Mouse (Mus musculus) heart, postnatal 25 days (tissue): Measurements from ENCODE around the gene Snx9. TPM values are rescaled to one million over a fixed set of nuclear protein-coding genes. Genes with fewer than 3 reads are reported as not detected.
A peak's percentile ranks its signal among the peaks of the same experiment; 100 is the strongest.

ENCODE experiments used
- DNase-seq: peaks from one replicate; pipeline ENCODE4 v3.0.0; 2022; ENCODE audit warnings: low spot score
- intact Hi-C: fragments of 180-260 bp; cut with DNase I; formaldehyde crosslinking; loops from one replicate; pipeline ENCODE4 v1.15.1; 2025
- total RNA-seq, 2 experiments: library from RNA; stranded (reverse); gene quantifications; 2 replicates each; pipeline ENCODE4 v1.2.3; 2021

Gene Snx9
- total RNA-seq, 2 experiments from 2014 or later: 30.9 to 33.2 TPM

- intact Hi-C loops: no loop called here
Observed at GRCm38 (mm10) chr17:5942156-5942555, 101.0 kb downstream of the Snx9 start.

GRCm38 (mm10) chr17:5943053-5943452, 101.9 kb downstream of the Snx9 start:
- intact Hi-C loops: no loop called here
- no peak for DNase-seq

More at GRCm38 (mm10) chr17:5942156-5942555, 101.0 kb downstream of the Snx9 start:
- no peak for DNase-seq

- intact Hi-C loops: no loop called here
- DNase-seq: no peak
Observed at GRCm38 (mm10) chr17:5947039-5947438, 105.9 kb downstream of the Snx9 start.

- no peak for DNase-seq
- intact Hi-C loops: no loop called here
Observed at GRCm38 (mm10) chr17:5952455-5952854, 111.3 kb downstream of the Snx9 start.

GRCm38 (mm10) chr17:5956350-5957000, 115.3 kb downstream of the Snx9 start:
- intact Hi-C loops: no loop called here
- no peak for DNase-seq

GRCm38 (mm10) chr17:5957097-5957496, 116.0 kb downstream of the Snx9 start:
- no peak for DNase-seq

GRCm38 (mm10) chr17:5958229-5958628, 117.1 kb downstream of the Snx9 start:
- intact Hi-C loops: no loop called here

More at GRCm38 (mm10) chr17:5957097-5957496, 116.0 kb downstream of the Snx9 start:
- intact Hi-C loops: no loop called here

GRCm38 (mm10) chr17:5958636-5959035, 117.5 kb downstream of the Snx9 start:
- intact Hi-C loops: no loop called here
- DNase-seq: no peak

More at GRCm38 (mm10) chr17:5958229-5958628, 117.1 kb downstream of the Snx9 start:
- no peak for DNase-seq

GRCm38 (mm10) chr17:5959096-5959495, 118.0 kb downstream of the Snx9 start:
- intact Hi-C loops: no loop called here

GRCm38 (mm10) chr17:5959802-5960201, 118.7 kb downstream of the Snx9 start:
- DNase-seq: no peak
- intact Hi-C loops: no loop called here

More at GRCm38 (mm10) chr17:5959096-5959495, 118.0 kb downstream of the Snx9 start:
- DNase-seq: no peak

- intact Hi-C loops: no loop called here
- DNase-seq: no peak
Observed at GRCm38 (mm10) chr17:5963766-5964165, 122.6 kb downstream of the Snx9 start.

- intact Hi-C loops: no loop called here
- no peak for DNase-seq
Observed at GRCm38 (mm10) chr17:5965084-5965781, 124.1 kb downstream of the Snx9 start.

GRCm38 (mm10) chr17:5966706-5967105, 125.6 kb downstream of the Snx9 start:
- intact Hi-C loops: no loop called here
- DNase-seq: no peak

- intact Hi-C loops: no loop called here
- DNase-seq: no peak
Observed at GRCm38 (mm10) chr17:5968562-5968961, 127.4 kb downstream of the Snx9 start.

GRCm38 (mm10) chr17:5969246-5969645, 128.1 kb downstream of the Snx9 start:
- intact Hi-C loops: no loop called here
- DNase-seq: no peak

- intact Hi-C loops: no loop called here
- DNase-seq: no peak
Observed at GRCm38 (mm10) chr17:5970298-5970821, 129.2 kb downstream of the Snx9 start.

GRCm38 (mm10) chr17:5973536-5973935, 132.4 kb downstream of the Snx9 start:
- DNase-seq: no peak
- intact Hi-C loops: no loop called here

GRCm38 (mm10) chr17:5975099-5975977, 134.2 kb downstream of the Snx9 start:
- intact Hi-C loops: loop anchor here (5.0 kb wide), 1 partner anchor 42 kb away; no protein-coding TSS in a partner anchor
- DNase-seq: peak; percentile 57

GRCm38 (mm10) chr17:5976221-5977055, 135.3 kb downstream of the Snx9 start:
- intact Hi-C loops: loop anchor here (5.0 kb wide), 1 partner anchor 41 kb away; no protein-coding TSS in a partner anchor
- DNase-seq: no peak
